Mouse (Mus musculus) heart, postnatal 0 days (tissue): ENCODE results near the gene Zfhx3.

Experiments
- CTCF ChIP-seq: IDR thresholded peaks from 2 replicates; pipeline ENCODE4 v1.5.1; 2016; ENCODE audit warnings: antibody characterized with exemption, control low read depth, low read depth
- EP300 ChIP-seq: IDR thresholded peaks from 2 replicates; pipeline ENCODE4 v1.6.1; 2016; ENCODE audit warnings: antibody characterized with exemption, low read depth

- no peak for TF ChIP-seq CTCF
- TF ChIP-seq EP300: no peak
Measured at GRCm38 (mm10) chr8:108363435-108363834, 421.0 kb downstream of the Zfhx3 start.
